Mouse (Mus musculus) kidney, postnatal 14 days (tissue): ENCODE measurements around the gene Spi1.

ENCODE experiments used
- DNase-seq: peaks from one replicate; pipeline ENCODE4 v3.0.0; 2022; ENCODE audit warnings: mixed read lengths

The Spi1 gene

DNA sequence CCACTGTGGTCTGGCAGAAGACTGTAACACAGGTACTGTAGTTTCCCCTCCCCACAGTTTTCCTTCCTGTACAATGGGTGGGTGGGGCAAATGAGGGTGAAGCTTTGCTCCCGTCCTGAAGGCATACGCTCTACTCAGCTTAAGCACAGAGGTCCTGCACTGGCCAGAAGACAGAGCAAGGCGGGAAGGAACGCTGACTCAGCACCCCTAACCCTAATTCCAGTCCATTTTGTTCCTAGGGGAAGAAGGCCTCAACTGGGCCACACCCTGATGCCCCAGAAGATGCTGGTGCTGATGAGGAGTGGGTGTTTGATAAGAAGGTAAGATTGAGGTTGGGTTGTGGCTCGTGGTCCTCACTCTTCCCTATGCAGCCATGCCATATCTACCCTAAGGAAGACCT lies 46.6 kb downstream of the Spi1 start:
- no peak for DNase-seq

DNA sequence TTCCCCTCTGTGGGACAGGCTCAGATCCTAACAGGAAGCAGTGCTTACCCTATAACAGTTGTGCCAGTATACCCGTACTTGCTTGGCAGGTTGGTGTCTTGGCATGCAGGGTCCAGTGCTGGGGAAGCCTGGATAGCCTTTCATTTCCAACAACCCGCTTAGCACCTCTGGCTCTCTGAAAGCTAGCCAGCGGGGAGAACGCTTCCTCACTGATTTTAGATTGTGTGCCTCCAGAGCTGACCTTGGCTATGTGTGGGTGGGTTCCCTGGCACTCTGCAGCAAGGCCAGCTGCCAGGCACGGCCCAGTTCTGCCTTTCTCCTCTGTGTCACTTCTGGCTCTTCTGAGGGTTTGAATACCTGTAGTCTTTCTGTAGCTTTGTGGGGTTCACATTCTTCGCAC lies 47.9 kb downstream of the Spi1 start:
- no peak for DNase-seq

DNA sequence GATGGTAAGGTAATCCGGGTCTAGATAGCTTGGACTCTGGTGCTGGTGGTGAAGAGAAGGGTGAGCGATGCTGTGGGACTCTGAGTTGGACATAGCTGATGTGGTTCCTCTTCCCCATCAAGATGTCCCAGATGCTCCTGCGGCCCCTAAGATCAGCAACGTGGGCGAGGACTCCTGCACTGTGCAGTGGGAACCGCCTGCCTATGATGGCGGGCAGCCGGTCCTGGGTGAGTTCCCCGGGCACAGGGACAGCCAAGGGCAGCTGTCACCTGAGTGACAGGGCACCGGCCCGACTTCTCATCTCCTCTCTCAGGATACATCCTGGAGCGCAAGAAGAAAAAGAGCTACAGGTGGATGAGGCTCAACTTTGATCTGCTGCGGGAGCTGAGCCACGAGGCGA lies 49.1 kb downstream of the Spi1 start:
- no peak for DNase-seq

DNA sequence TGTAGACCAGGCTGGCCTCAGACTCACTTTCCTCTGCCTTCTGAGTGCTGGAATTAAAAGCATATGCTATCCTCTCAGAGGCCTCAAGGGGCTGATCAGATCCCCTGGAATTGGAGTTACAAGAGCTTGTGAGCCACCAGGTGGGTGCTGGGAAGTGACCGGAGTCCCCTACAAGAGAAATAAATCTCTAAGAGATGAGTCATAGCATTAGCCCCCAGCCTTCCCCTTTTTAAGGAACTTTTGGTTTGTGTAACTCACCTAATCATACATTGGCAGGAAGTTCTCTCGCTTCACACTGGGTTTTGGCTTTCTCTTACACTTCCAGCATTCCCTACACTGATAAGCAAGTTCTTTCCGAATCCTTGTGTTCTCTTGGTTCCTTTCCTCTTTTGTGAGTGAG lies 49.8 kb downstream of the Spi1 start:
- no peak for DNase-seq

DNA sequence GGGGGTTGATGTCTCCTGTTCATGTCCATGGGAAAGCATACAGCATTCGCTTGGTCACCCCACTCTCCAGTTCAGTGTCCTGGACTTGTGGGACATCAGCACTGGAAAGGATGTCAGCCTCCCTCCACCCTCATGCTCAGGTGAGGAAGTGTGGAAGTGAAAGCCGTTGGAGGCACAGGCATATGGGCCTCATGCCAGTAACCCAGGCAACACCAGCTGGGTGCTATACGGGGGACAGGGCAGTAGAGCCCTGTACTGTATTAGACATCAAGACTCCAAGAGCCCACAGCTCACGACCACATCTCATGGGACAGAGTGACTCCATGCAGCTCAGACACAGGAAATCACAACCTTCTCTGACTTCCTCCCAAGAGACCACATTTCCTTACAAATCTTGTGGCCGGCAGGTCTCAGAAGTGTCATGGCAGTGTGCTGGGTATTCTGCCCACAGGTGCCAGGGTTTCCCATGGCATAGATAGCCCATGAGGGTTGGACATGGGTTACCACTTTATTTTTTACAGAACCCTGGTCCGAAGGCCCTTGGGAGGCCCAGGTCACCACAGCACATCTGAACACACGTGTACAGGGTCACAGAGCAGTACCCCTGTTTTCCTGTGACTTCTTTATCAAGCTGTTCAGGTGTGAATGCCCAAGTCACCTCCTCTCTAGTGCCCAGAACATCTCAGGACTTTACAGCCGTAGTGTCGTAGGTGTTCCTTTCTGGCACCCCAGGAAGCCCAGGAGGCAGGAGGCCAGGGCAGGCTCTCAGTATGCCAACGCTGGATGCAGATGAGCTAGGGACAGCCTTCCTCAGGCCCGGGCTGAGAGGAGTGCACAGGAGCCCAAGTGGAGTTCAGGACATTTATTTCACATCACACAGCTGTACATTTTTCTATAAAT lies 54.6 kb downstream of the Spi1 start:
- no peak for DNase-seq

DNA sequence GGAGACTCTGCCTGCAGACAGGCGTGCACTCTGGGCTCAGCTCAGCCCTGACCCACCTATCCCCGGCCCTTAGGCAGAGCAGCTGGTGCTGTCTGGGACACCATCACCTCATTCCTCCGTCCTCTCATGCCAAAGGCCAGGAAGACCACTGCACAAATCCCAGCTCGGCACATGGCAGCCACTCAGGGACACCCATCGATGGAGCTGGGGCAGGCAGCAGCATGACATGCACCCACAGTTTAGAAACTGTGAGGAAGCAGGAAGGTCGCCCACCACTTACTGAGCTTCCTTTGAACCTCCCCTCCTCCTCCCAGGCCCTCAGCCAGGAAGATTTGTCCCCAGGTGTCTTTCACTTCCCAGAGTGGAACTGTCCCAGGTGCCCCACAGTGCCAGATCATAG lies 55.3 kb downstream of the Spi1 start:
- no peak for DNase-seq

DNA sequence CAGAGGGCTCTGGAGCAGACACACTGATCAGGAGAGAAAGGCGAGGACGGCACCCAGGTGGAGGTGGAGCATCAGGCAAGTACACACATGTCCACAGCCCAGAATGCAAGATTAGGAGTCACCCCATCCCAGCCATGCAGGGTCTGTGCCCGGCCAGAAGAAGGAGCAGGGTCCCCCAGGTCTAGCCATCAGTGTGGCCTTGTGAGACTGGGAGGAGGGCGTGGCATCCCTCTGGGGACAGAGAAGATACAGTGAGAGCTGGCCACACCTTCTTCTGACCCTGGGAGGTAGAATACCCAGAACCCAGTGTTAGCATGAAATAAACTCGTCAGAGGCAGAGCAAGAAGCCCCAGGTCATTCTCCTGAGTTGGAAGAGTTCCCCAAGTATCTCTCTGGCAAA lies 57.1 kb downstream of the Spi1 start:
- DNase-seq, result no peak

DNA sequence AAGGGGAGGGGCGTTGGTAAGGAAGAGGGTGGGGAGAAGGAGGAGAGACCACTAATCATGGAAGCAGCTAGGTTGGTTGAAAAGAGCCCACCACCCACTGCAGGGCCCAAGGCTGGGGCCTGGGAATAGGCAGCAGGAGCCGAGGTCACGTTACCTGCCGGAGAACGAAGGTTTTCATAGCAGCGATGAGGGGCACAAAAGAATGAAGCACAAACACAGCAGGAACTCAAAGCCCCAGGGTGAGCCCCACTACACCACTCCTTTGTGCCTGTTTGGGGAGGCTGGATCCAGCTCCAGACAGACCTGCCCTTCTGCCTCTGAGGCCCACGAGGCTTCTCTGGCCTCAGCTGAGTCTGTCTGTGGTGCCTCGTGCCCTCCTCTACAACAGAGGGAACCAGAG lies 57.6 kb downstream of the Spi1 start:
- DNase-seq, result no peak

DNA sequence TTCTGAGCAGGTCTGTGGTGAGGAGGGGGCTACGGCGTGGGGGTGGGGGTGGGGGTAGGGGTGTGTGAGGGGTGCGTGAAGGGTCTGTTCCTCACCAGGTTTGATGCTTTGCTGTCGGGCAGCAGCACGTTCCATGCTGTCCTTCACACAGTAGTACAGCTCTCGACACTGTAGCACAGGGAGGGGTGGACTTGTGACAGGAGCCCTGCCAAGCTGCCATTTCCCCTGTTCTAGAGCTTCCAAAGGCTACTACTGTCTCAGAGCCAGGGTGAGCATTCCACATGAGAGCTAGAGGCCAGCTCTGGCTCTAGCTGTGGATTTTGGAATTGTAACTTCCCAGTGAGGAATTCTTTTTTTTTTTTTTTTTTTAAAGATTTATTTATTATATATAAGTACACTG lies 60.7 kb downstream of the Spi1 start:
- no peak for DNase-seq

DNA sequence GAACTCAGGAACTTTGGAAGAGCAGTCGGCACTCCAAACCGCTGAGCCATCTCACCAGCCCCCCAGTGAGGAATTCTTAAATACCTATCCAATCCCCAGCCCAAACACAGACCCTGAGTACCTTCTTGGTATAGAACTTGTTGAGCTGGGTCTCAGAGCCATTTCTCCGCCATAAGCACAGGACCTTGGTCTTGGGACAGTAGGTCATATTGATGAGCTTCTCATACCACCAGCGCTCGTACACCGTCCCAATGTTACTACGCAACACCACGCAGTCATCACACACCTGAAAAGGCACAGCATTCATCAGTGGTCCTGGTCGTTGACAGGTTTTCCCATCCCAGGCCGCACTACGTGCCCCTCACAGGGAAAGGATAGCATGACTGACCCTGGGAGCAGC lies 61.2 kb downstream of the Spi1 start:
- no peak for DNase-seq

DNA sequence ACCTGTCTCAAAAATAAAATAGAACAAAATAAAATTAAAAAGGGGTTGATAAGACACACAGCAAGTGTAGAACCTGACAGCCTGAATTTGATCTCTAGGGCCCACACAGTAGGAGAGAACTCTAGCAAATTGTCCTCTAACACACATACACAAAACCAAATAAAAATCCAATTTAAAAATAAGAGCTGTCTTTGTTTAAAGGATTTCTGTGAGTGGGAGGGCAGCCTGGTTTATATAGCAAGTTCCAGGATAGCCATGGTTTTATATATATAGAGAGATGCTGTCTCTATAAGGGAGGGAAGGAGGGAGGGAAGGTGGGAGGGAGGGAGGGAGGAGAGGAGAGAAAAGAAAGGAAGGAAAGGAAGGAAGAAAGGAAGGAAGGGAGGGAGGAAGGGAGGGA lies 65.9 kb downstream of the Spi1 start:
- DNase-seq, result no peak

DNA sequence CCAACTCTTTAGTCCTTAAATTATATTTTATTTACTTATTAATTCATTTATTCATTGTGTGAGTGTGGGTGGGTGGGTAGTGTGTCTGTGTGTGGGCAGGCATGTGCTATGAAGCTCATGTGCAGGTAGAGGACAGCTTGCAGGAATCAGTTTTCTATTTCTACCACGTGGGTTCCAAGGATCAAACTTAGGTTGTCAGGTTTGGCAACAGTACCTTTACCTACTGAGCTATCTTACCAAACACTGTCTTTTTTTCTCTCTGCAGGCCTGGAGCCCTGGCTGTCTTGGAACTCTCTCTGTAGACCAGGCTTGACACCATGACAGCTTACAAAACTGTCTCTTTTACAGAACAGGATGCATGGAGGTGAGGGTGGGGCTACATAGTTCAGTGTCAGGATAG lies 69.1 kb downstream of the Spi1 start:
- DNase-seq, result no peak

DNA sequence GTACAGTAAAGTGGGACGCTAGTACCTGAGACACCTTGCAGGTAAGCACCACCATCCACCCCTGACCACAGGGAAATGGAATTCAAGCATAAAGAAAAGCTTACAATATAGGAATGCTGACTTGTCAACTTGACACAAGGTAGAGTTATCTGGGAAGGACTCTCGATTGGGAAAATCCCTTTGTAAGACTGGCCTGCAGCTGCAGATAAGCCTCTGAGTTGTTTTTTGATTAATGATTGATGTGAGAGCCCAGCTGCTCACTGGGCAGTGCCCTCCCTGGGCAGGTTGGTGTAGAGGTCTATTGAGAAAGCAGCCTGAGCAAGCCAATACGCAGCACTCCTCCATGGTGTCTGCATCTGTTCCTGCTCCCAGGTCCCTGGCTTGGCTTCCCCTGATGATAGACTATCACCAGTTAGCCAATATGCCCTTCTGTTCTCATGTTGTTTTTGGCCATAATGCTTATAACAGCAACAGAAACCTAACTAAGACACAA lies 70.7 kb downstream of the Spi1 start:
- DNase-seq, result no peak

DNA sequence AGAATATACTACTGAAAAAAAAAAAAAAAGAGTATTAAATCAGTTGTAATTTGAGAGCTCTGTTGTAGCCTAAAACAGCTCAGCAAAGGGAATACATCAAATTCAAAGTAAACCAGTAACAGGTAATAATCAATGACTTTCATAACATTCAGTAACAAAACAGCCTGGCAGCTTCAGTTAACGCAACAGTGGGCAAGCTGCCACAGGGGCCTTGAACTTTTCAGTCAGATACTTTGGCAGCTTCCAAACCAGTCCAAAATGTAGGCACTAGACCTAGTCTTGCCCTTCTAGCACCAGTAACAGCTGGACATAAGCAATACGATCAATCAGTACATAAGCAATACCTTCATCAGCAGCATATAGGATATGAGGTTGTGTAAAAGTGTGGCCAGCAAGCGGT lies 71.9 kb downstream of the Spi1 start:
- DNase-seq, result no peak

DNA sequence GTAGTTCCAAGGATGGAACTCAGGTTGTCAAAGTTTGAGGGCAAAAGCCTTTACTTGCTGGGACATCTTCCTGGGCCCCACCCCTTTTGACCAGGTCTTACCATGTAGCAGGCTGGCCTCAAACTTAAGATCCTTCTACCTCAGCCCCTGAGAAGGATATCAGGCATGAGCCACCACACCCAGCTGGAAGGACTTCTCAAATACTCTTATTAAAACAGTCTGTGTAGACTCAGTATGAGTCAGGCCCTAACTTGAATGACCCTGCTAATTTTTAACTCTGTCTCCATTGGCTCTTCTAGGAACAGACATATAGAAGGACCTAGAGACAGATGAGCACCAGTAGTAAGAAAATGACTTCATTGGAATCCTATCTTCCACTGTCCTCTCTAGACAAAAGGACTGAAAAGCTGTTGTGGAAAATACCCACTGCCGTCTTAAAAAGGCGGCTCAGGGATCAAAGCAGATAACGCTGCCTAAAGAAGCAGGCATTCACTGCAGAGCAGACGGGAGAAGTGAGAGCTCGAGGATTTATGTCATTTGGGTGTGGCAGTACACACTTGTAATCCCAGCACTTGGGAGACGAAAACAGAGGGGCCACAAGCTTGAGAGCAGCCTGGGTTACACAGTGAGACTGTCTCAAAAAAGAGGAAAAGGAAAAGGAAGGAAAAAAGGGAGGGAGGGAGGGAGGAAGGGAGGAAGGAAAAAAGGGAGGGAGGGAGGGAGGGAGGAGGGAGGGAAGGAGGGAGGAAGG lies 75.0 kb downstream of the Spi1 start:
- no peak for DNase-seq

DNA sequence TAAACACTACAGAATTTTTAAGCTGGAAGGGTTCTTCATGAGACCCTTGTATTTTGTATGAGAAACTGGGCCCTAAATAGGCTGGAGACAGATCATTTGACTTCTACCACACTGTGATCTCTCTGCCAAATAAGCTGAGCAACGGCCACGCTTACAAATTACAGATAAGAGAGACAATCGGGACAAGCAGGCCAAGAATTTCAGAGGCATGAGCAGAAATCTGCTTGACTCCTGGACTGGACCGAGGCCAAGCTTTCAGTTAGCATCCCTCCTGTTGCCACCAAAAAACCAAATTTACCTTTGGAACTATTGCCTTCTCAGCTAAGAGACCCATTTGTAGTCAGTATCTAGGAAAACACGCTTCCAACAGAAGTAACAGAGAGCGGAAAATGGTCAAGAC lies 78.4 kb downstream of the Spi1 start:
- DNase-seq, result peak; percentile 9

DNA sequence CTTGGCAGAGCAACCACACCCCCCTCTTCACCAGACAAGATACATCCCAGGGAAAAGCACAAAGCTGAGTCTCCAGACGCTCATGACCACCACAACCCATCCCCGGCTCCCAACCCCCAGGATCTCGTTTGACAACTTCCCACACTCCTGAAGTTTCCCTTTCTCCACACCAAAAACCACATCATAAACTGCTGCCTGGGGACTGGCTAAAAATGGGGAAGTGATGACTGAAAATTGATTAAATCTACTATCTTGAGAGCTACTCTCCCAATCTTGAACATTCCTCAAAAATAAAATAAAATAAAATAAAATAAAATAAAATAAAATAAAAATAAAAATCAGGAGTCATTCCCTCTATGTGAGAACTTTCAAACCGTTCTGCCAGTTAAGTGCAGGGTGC lies 80.8 kb downstream of the Spi1 start:
- DNase-seq, result no peak

DNA sequence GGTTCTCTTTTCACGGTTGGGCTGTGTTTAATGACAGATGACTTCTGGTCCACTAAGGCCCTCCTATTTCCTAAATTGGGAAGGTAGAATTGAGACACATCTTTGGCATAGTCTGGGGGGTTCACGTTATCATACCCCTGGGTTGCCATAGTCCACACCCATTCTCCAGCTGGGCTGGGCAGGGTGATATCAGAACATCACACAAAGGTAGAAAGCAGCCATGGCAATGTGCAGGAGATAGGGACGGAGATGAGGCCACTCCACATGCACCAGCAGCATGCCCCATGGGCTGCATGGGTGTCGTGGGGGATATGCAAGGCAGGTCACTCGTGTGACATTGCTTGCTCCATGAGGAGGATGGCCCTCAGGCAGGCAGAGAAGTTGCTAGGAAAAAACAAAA lies 81.3 kb downstream of the Spi1 start:
- no peak for DNase-seq

DNA sequence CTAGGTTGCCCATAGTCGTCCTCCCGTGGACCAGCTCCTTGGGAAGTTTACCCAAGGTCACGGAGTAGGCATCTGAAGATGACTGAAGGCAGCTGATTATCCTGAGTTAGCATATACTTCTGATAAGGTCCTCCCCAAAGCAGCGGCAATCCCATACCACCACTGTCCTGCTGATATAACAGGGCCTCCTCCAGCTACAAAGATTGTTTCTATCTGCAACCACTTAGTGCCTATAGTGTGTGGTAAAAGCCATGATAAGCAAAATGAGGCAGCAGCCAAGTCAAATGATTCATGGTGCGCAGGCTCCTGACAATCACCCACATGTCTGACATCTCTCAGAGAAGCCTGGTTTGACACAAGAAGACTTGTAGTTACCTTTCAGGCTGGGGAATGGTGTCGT lies 82.8 kb downstream of the Spi1 start:
- DNase-seq, result no peak
